Mouse (Mus musculus) monocyte, adult 2 months (primary cell): ENCODE measurements around the gene Tmem205.
A peak's percentile ranks its signal among the peaks of the same experiment; 100 is the strongest.

Experiments used
- DNase-seq, 2 experiments: peaks; one replicate each; pipeline ENCODE4 v3.0.0; 2022; ENCODE audit warnings: low spot score in 2 of 2, low read depth in 1 of 2

Tmem205 gene

DNA sequence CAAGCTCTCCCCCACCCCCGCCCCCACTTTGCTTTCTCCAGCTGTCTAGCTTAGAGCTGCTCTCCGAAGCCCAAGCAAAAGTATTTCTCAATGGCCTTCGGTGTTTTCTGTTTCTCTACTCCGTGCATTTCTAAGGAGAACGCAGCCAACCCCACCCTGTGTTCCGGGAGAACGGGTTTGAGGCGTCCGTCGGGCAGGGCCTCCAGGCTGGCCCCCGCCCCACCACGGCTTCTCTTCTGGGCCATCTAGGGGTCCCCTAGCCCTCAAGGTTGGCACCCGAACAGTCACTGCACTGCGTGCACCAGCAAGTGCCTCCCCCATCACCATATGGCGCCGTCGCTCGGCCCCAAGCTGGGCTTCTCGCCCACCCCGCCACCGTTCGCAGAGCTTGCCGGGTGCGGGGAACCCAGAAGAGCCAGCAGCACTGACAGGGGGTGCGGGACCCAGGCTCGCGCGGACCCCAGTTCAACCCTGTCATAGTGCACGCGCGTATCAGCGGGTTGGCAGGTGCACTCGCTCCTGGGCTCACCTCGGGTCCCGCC lies 9.8 kb downstream of the Tmem205 start:
- DNase-seq: no peak

DNA sequence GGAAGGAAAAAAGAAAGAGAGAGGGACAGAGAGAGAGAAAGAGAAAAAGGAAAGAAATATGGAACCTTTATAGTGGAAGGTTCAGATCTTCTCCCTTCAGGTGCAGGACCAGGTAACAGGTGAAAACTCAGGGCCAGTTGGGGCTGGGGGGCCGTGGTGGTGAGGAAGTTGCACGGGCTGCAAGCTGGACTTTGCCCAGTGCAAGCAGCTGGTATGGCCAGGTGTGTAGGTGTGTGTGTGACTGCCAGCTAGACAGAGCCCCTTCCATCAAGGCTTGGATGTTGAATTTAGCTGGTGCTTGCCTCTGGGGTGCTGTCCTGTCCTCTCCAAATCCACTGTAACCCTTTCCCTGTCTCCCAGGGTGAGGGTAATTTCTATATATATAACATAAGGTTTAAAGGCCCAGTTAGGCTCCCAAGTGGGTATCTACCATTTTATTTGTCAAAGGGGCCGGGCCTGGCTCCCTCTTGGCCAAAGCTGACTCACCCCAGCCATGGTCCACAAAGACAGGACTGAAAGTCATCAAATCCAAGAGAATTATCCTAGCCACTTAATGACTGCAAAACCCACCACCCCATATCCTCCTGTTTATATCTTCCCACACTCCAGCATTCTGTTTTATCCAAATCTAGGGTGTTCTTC lies 10.4 kb downstream of the Tmem205 start:
- DNase-seq: no peak

DNA sequence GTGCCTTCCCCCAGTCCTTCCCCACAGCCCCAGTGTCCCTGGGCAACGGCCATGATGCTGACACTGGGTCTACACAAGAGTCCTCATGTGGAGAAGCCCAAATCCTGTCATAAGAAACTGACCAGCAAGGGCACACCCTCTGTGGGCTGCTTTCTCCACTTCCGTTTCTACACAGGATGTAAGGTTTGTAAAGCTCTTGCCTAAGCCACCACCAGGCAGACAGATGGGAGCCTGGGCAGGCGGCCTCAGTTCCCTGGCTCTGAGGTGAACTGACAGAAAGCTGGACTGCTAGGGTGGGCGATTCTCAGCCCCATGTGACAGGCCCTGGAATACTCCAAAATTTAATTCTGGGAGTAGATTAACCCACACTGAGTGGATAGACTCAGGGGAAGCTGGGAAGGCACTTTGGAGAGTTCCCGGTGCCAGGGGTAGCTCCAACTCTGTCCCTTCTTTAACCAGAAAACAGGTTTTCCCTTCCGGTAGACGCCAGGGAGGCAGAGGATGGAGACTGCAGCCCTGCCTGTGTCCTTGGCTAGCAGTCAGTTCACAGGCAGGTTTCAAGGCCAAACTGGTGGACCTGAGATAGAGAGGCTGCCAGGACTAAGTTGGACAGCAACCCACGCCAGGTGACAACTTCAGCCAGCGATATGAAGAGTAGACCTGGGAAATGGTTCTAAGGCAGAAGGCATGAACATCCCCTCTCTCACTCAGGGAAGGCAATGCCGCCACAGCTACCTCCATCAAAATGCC lies 17.7 kb downstream of the Tmem205 start:
- no peak for DNase-seq

DNA sequence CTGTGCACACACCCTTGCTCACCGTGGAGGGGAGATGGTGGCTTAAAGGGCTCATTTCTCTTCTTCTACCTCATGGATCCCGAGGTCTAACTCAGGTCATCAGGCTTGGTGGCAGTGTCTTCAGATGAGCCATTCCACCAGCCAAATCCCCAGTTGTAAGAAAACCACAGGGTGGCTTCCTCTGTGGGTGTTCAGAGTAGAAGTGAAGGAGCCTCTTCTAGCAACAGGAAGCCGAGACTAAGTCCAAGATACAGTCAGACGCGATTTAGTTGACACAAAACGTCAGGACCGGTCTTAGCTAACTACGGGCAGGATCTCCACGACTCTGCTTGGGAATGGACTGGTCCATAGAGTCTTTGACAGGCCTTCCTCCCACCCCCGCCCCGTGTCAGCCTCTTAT lies 19.1 kb downstream of the Tmem205 start:
- DNase-seq: no peak

DNA sequence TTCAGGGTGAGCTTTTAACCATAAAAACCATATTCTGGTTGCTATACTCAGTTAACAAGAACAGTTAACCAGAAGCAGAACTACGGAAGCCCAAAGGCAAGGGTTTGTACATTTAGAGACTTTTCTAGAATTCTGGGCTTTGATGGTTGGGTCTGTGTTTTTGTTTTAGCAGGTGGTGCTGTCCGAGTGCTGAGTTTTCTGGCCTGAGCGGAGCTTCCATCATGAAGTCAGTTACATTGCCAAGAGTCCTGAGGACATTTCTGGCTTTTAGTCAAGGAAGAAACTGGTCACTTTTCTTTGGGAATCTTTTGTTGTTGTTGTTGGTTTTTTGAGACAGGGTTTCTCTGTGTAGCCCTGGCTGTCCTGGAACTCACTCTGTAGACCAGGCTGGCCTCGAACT lies 23.3 kb downstream of the Tmem205 start:
- no peak for DNase-seq

DNA sequence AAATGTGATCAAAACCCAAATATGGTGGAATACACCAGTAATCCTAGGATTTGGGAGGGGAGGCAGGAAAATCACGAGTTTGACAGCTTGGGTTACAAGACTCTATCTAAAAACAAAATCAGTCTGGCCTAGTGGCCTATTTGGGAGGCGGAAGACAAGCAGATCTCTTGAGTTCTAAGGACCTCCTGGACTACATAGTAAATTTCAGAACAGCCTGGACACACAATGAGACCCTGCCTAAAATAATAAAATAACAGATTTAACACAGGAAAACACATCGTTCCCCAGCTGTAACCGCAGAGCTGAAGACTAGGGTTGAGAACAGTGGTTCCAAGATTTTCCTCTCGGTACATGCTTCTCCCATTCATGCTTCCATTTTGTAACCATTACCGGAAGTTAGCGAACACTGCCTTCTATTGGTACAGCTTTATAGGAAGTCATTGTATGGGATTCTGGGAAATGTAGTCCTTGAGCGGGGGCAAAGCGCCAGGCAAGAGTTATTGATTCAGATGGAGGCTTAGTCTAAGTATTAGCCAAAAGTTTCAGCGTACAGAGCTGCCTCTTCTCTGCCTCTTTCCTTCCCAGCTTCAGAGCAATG lies 26.0 kb downstream of the Tmem205 start:
- peak in 1 of 2 experiments; percentile 11 for DNase-seq

DNA sequence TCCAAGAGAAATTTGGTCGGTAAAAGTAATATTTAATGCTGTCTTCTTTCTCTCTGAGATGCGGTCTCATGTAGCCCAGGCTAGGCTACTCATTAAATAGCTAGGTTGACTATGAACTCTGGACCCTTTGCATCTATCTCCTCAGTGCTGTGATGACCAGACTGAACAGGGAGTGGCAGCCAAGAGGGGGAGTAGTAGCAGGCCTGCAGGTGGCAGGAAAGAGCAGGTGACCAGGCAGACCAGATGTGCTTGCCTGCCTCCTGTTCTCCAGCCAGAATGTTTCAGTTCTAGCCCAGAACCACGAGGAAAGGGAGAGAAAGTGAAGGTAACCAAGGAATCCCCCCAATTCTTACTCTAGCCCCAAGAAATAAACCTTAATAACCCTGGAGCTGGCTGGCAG lies 38.1 kb downstream of the Tmem205 start:
- no peak for DNase-seq

DNA sequence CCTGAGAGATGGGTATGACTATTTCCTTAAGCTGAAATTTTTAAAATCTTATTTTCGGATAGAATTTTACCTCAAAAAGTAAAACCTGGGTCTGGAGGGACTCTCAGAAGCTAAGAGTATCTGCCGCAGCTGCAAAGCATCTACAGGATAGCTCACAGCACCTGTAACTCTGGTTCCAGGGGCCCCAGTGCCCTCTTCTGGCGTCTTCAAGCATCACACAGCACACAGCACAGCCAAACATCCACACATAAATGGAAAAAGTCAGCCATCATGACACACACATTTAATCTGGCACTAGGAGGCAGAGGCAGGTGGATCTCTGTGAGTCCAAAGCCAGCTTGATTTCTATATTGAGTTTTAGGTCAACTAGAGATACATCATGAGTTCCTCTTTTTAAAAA lies 50.8 kb downstream of the Tmem205 start:
- DNase-seq: no peak

DNA sequence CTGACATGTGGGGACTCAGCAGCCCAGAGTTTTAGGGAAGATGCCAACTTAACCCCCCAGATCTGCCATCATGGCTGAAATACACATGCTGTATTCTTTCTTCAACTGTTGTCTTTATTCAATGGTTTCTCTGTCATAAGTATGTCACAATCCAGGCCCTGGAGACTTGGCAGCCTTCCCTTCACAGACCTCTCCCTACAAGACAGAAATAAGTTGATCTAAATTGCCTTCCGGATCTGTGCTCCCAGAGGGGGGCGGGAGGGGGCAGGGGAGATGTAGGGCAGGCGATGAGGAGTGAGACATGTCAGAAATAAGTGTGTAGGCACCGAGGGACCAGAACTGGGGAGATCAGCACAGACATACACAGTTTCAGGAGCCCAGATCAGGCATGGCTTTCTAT lies 55.2 kb downstream of the Tmem205 start:
- DNase-seq: no peak
